Mouse (Mus musculus): ENCODE measurements around the gene Pou3f1.

The Pou3f1 gene

DNA sequence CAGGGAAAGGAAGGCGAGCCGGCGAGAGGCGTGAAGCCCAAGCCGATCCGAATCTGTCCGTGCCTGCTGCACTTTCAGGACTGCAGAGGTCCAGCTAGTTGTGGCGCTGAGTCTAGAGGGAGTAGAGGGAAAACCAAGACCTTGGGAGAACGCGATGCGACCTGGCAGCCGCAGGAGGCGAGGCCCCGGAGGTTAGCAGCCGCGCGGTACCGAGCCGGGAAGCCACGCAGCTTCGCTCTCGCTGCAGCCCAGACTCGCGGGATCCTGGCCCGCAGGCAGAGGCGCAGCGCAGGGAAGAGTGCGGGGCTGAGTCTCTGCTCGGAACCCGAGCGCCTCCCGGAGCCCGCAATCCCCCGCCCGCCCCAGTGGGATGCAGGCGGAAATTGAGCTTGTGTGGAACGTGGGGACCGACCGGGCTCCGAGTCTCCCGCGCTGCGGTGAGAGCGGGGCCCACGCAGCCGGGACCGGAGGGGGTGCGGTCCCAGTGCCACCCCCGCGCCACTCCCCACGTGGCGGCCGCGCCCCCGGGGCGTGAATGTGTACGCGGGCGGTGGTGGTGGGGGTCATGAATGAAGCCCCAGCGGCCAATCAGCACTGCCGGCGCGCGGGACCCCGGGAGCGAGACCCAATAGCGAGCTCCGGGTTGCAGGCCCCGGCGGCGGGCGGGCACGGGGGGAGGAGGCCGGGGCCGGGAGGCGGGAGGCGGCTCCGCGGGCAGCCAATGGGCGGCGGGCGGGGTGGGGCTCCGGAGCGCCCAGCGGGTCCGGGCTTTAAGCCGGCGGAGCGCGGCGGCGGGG is 445 bp downstream of the Pou3f1 start:
- peak; percentile 68 to 76 for DNase-seq (ENCODE audit: low spot score in 2 of 2)

- DNase-seq (ENCODE audit: low spot score in 2 of 2): no peak
These were observed 1.2 kb downstream of the Pou3f1 start for GRCm38 (mm10) chr4:124657781-124658180.

- no peak for DNase-seq (ENCODE audit: low spot score in 2 of 2)
These were observed 1.8 kb downstream of the Pou3f1 start for GRCm38 (mm10) chr4:124658412-124658851.

GRCm38 (mm10) chr4:124659251-124660217 is 2.9 kb downstream of the Pou3f1 start:
- no peak for DNase-seq (ENCODE audit: low spot score in 2 of 2)

DNA sequence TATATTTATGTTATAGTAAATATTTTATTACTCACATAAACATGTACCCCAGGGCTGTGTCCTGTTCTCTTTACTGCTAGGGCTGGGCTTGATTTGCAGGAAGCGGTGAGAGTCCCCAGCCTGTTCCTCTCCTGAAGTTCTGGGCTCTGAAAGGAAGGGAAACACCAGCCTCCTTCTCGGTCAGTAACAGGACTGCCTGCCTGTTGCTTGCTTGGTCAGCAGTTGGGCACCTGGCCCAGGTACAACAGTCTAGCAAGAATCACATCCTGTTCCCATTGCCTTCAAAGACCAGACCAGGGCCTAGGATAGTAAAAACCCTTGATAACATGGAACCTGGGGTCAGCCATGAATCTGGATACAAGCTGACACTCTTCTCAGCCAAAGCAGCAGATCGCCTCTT is 4.0 kb downstream of the Pou3f1 start:
- no peak for DNase-seq (ENCODE audit: low spot score in 2 of 2)

GRCm38 (mm10) chr4:124663034-124663433 is 6.4 kb downstream of the Pou3f1 start:
- no peak for DNase-seq (ENCODE audit: low spot score in 2 of 2)

DNA sequence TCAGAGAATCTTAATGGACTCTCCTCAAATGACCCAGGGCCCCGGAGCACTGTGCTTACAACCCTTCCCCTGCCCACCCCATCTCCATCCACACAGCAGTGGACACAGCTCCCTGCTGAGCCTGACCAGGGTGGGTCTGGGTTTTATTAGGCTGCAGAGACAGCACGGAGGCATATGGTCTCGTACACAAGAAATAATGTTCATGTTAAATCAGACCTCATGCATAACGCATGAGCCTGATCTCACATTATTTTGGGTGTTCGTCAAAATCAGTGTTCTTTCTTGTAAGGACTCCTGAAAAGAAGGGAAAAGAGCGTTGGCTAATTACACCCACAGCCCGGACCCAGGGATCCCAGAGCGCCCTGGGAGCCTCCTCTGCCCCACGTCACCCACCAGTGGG is 7.6 kb downstream of the Pou3f1 start:
- no peak for DNase-seq (ENCODE audit: low spot score in 2 of 2)

DNA sequence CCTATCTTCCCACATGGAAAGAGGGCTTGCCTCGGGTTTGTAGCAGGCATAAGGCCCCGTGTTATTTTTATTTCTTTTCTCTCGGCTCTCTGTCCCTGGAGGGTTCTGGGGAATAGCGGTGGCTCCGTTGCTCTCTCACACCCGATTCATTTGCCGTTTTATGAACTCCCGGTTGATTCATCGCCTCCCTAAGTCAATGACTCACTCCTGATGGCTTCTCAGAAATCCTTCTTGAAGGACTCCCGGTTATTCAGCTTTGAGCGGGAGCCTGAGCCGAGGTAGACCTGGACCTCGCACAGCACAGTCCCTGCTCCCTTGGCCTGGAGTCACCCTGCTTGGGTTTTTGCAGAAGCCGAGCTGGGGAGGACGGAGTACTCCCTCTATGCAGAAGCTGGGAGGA is 8.0 kb downstream of the Pou3f1 start:
- DNase-seq (ENCODE audit: low spot score in 2 of 2): no peak

- no peak for DNase-seq (ENCODE audit: low spot score in 2 of 2)
These were observed 10.9 kb downstream of the Pou3f1 start for GRCm38 (mm10) chr4:124667476-124668033.

DNA sequence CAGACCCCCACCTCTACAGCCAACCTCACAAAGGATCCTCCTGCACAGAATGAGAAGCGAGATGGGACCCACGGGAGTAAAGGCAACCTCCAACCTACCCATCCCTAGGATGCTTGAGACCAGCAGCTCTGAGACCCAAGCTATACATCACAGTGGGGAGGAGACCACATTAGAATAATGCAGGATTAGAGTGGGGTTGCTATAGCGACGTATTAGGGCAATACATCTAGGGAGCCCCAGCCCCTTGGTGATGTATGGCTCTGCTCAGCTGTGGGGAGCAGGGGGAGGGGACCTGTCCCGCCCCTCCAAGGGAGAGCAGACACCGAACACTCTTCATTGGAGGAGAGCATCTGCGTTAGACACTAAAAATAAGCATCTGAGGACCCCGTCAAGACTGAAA is 11.5 kb downstream of the Pou3f1 start:
- DNase-seq (ENCODE audit: low spot score in 2 of 2): no peak

GRCm38 (mm10) chr4:124670232-124670631 is 13.6 kb downstream of the Pou3f1 start:
- DNase-seq (ENCODE audit: low spot score in 2 of 2): no peak

DNA sequence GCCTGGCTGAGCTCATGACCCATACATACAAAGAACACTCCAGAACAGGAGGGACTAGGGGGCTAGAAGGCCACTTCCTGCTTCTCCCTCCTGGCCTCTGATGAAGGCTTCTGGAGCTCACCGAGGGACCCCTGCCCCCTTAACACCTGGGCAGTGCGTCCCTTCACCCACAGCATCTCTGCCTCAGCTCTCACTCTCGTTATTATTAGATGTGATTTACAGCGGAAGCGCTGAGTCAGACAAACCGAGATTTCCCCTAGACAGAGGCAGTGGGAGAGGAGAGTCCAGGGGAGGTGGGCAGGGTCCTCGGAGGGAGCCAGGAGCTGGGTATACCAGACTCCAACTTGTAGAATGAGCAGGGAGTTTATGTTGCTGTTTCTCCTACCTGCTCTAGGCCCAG is 15.0 kb downstream of the Pou3f1 start:
- DNase-seq (ENCODE audit: low spot score in 2 of 2): no peak

- DNase-seq (ENCODE audit: low spot score in 2 of 2): no peak
These were observed 16.0 kb downstream of the Pou3f1 start for GRCm38 (mm10) chr4:124672347-124673320.

GRCm38 (mm10) chr4:124674334-124675032 is 17.9 kb downstream of the Pou3f1 start:
- no peak for DNase-seq (ENCODE audit: low spot score in 2 of 2)

- peak; percentile 51 to 66 for DNase-seq (ENCODE audit: low spot score in 2 of 2)
These were observed 18.4 kb downstream of the Pou3f1 start for GRCm38 (mm10) chr4:124675037-124675436.

DNA sequence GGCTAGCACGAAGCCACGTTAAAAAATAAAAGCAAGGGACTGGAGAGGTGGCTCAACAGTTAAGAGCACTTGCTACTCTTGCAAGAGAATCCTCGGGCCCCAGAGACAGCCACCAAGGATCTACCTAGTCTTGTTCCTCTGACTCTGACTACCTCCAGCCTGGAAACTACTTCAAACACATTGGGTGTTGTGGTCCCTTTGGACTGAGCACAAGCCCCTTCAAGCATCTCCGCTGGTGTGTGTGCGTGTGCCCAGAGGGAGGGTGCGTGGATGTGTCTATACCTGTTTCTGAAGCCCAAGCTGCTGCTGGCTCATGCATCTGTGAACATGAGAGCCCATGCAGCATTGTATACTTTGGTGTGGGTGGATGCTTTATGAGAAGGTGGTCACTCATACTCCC is 19.4 kb downstream of the Pou3f1 start:
- DNase-seq (ENCODE audit: low spot score in 2 of 2): no peak

DNA sequence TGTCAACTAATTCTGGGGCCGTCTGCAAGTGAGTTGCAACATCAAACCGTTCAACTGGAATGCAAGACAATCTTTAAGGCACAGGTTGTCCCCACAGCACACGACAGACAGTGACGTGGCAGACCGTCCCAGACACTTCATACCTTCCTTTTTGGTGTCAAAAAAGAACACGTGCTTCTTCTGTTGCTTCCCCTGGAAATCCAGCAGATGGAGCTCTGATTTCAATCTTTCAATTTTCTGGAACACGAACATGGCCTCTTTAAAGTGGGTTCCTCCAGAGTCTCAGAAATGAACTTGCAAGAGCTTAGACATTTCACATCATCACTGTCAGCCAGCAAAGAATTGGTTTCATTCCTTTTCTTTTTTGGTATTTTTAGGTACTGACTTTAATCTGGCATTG is 25.7 kb downstream of the Pou3f1 start:
- no peak for DNase-seq (ENCODE audit: low spot score in 2 of 2)

GRCm38 (mm10) chr4:124683474-124683873 is 26.9 kb downstream of the Pou3f1 start:
- DNase-seq (ENCODE audit: low spot score in 2 of 2): no peak

DNA sequence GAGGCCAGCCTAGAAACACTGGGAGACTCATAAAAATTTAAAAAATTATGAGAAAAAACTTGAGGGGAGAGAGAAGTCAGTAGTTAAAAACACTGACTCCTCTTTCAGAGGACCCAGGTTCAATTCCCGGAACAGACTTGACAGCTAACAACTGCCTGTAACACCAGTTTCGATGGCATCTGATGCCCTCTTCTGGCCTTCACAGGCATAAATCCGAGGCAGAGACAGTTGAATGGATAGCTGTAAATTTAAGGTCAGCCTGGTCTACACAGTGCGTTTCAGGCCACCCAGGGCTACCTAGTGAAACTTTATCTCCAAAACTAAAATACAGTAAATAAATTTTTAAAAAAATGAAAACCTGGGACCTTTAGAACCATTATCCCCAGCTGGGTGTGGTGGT is 28.4 kb downstream of the Pou3f1 start:
- DNase-seq (ENCODE audit: low spot score in 2 of 2): no peak

DNA sequence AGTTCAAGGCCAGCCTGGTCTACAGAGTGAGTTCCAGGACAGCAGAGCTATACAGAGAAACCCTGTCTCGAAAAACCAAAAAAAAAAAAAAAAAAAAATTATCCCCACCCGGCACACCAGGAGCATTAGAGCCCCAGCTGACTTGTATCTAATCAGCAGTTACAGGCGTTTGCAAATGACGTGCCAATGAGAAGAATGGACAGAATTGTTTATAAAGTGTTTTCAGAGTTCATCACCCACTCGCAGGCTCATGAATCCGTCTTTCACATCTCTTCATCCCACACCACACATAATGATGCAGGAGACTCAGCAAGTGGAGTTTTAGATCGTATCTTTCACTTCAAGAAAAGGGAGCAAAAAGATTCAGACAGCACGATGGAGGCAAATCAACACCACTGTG is 28.8 kb downstream of the Pou3f1 start:
- DNase-seq (ENCODE audit: low spot score in 2 of 2): no peak
